9 mouse cellular contexts compared by ENCODE assay signal in the genomic region with DNA sequence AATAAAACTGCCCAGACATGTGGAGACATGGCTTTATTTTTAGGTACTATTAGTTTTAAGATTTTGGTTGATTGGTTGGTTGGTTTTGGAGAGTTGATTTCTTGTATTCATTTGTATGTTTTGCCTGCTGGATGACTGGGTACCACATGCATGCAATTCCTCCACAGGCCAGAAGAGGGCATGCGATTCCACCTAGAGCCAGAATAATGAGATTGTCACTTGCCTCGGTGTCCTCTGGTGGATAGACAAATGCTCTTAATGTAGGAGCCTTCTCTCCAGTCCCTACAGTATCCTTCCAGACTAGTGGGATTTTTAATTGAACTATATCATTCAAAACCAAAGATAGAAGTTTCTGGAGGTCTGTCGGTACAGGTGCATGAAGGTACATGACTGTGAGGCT.
A peak's percentile ranks its signal among the peaks of the same experiment; 100 is the strongest.
DNase-seq lines count a peak whose midpoint lies in the region; ATAC-seq lines count a peak whose summit lies in the region.
"Had no signal": no experiment of that assay in that cellular context is flagged by ENCODE, and none has a peak within 500 bp of the region (broad histone marks: within the 10 kb centered on the region; RNA-seq: fewer than 3 reads in every experiment).

No protein-coding gene starts in this region.

- WGBS in liver, embryonic 11.5 days, result 38% methylated on average over 3 of the region's 3 CpGs
- 34% methylated on average over 3 of the region's 3 CpGs for WGBS in hindbrain, embryonic 16.5 days

- H3K27me3 ChIP-seq in liver, embryonic 11.5 days (replicated peaks; ENCODE audit: control insufficient read depth, insufficient read depth, low read length), result no peaks in the 10 kb centered on the region
- H3K27me3 ChIP-seq in hindbrain, embryonic 16.5 days (replicated peaks; ENCODE audit: control insufficient read depth, insufficient read depth, low read length), result no peaks in the 10 kb centered on the region
- H3K27me3 ChIP-seq: limb, embryonic 12.5 days had no signal

- H3K4me3 ChIP-seq in liver, embryonic 11.5 days (ENCODE audit: low read depth, low read length), result no peak overlapping the region
- no peak overlapping the region for H3K4me3 ChIP-seq in hindbrain, embryonic 16.5 days (ENCODE audit: low read length)
- H3K4me3 ChIP-seq: limb, embryonic 12.5 days had no signal

- ATAC-seq in liver, embryonic 11.5 days (replicated peaks; ENCODE audit: low FRiP score), result no peak; the same call in 1 of the 2 replicates
- peak; percentile 34; the same call in 1 of the 2 replicates for ATAC-seq in hindbrain, embryonic 16.5 days
- no peak for ATAC-seq in activated CD4-positive, CD25-positive, alpha-beta regulatory T cell, adult 4 months

- H3K4me1 ChIP-seq in liver, embryonic 11.5 days (replicated peaks; ENCODE audit: control insufficient read depth, insufficient read depth, low read length), result no peaks in the 10 kb centered on the region
- no peaks in the 10 kb centered on the region for H3K4me1 ChIP-seq in hindbrain, embryonic 16.5 days (ENCODE audit: control insufficient read depth, insufficient read depth, low read depth, low read length)
- H3K4me1 ChIP-seq: limb, embryonic 12.5 days had no signal

- H3K9me3 ChIP-seq in liver, embryonic 11.5 days (ENCODE audit: control insufficient read depth, low read length), result no peaks in the 10 kb centered on the region
- no peaks in the 10 kb centered on the region for H3K9me3 ChIP-seq in hindbrain, embryonic 16.5 days (ENCODE audit: control insufficient read depth, low read length)
- H3K9me3 ChIP-seq: limb, embryonic 12.5 days had no signal

- DNase-seq in liver (peak; percentile 21), ZHBTc4 (ENCODE audit: low read depth, low spot score) (peak; percentile 66)
- no peak for DNase-seq in liver, embryonic 11.5 days (ENCODE audit: low spot score)
- DNase-seq in embryo, embryonic 11 days, result peak; percentile 46
- DNase-seq in left cerebral cortex, postnatal 4 days, result peak; percentile 56
- DNase-seq in right cerebral cortex, adult 2 months (ENCODE audit: low spot score in 2 of 2), result peak; percentile 75 to 77

- no peak overlapping the region for H3K9ac ChIP-seq in liver, embryonic 11.5 days (ENCODE audit: low read depth, low read length)
- no peak overlapping the region for H3K9ac ChIP-seq in hindbrain, embryonic 16.5 days (ENCODE audit: low read depth, low read length)
- H3K9ac ChIP-seq: limb, embryonic 12.5 days had no signal

- no peaks in the 10 kb centered on the region for H3K36me3 ChIP-seq in liver, embryonic 11.5 days (ENCODE audit: control insufficient read depth, insufficient read depth, low read length)
- no peaks in the 10 kb centered on the region for H3K36me3 ChIP-seq in hindbrain, embryonic 16.5 days (ENCODE audit: control insufficient read depth, insufficient read depth, low read length)
- H3K36me3 ChIP-seq: limb, embryonic 12.5 days had no signal

- no peak overlapping the region for H3K4me2 ChIP-seq in liver, embryonic 11.5 days
- H3K4me2 ChIP-seq in hindbrain, embryonic 16.5 days (ENCODE audit: low read length), result no peak overlapping the region
- H3K4me2 ChIP-seq: limb, embryonic 12.5 days had no signal

- H3K27ac ChIP-seq in liver, embryonic 11.5 days (ENCODE audit: low read depth, low read length), result no peak overlapping the region
- no peak overlapping the region for H3K27ac ChIP-seq in hindbrain, embryonic 16.5 days (ENCODE audit: low read depth, low read length)
- H3K27ac ChIP-seq: limb, embryonic 12.5 days had no signal

- intact Hi-C loops in left cerebral cortex, postnatal 4 days (cut with DNase I), result no loop called here
